Comparison of ENCODE assay signal across 16 mouse cellular contexts in genomic region chr13:107718973-107719620, GRCm38 (mm10).
DNase-seq lines count a peak whose midpoint lies in the region; ATAC-seq lines count a peak whose summit lies in the region.
"Had no signal": no experiment of that assay in that cellular context is flagged by ENCODE, and none has a peak within 500 bp of the region (broad histone marks: within the 10 kb centered on the region; RNA-seq: fewer than 3 reads in every experiment).

No protein-coding gene starts in this region.

- no peaks in the 10 kb centered on the region for H3K36me3 ChIP-seq in forebrain, embryonic 14.5 days (ENCODE audit: control insufficient read depth, insufficient read depth, low read length)
- no peaks in the 10 kb centered on the region for H3K36me3 ChIP-seq in forebrain, embryonic 11.5 days (ENCODE audit: control insufficient read depth, insufficient read depth, low read length)
- H3K36me3 ChIP-seq in hindbrain, embryonic 11.5 days (ENCODE audit: control insufficient read depth, insufficient read depth, low read length) = no peaks in the 10 kb centered on the region
- H3K36me3 ChIP-seq in midbrain, embryonic 15.5 days (replicated peaks) = no peaks in the 10 kb centered on the region
- H3K36me3 ChIP-seq: limb, embryonic 13.5 days had no signal

- intact Hi-C loops in gastrocnemius, postnatal 14 days (cut with DNase I; ENCODE audit: low total_unique reads) = no loop called here

- no peaks in the 10 kb centered on the region for H3K9me3 ChIP-seq in forebrain, embryonic 14.5 days (replicated peaks; ENCODE audit: control insufficient read depth, low read length)
- no peaks in the 10 kb centered on the region for H3K9me3 ChIP-seq in forebrain, embryonic 11.5 days (ENCODE audit: control insufficient read depth, low read length)
- no peaks in the 10 kb centered on the region for H3K9me3 ChIP-seq in hindbrain, embryonic 11.5 days (ENCODE audit: control insufficient read depth, low read length)
- H3K9me3 ChIP-seq in midbrain, embryonic 15.5 days = no peaks in the 10 kb centered on the region
- H3K9me3 ChIP-seq: limb, embryonic 13.5 days had no signal

- ATAC-seq in forebrain, embryonic 14.5 days = peak; percentile 67
- no peak for ATAC-seq in forebrain, embryonic 11.5 days (replicated peaks; ENCODE audit: low FRiP score)
- peak; percentile 57 for ATAC-seq in hindbrain, embryonic 11.5 days (ENCODE audit: low FRiP score)
- ATAC-seq in midbrain, embryonic 15.5 days (replicated peaks) = peak; percentile 51
- ATAC-seq: liver, postnatal 0 days had no signal

- 45% methylated on average over 14 of the region's 14 CpGs for WGBS in forebrain, embryonic 14.5 days
- 49% methylated on average over 14 of the region's 14 CpGs for WGBS in forebrain, embryonic 11.5 days
- WGBS in hindbrain, embryonic 11.5 days = 43% methylated on average over 14 of the region's 14 CpGs
- 31% methylated on average over 14 of the region's 14 CpGs for WGBS in midbrain, embryonic 15.5 days

- H3K9ac ChIP-seq in forebrain, embryonic 14.5 days (ENCODE audit: low read length) = no peak overlapping the region
- no peak overlapping the region for H3K9ac ChIP-seq in forebrain, embryonic 11.5 days (ENCODE audit: low read length)
- H3K9ac ChIP-seq in hindbrain, embryonic 11.5 days (ENCODE audit: low read depth, low read length) = no peak overlapping the region
- no peak overlapping the region for H3K9ac ChIP-seq in midbrain, embryonic 15.5 days
- H3K9ac ChIP-seq: limb, embryonic 13.5 days; liver, postnatal 0 days had no signal

- H3K27ac ChIP-seq in forebrain, embryonic 14.5 days (ENCODE audit: low read depth, low read length) = no peak overlapping the region
- H3K27ac ChIP-seq in forebrain, embryonic 11.5 days (ENCODE audit: low read depth, low read length) = no peak overlapping the region
- no peak overlapping the region for H3K27ac ChIP-seq in hindbrain, embryonic 11.5 days (ENCODE audit: low read depth, low read length)
- no peak overlapping the region; the same call in 1 of the 2 replicates for H3K27ac ChIP-seq in midbrain, embryonic 15.5 days
- H3K27ac ChIP-seq: heart, adult 2 months; kidney, postnatal 0 days; limb, embryonic 13.5 days had no signal

- H3K4me3 ChIP-seq in forebrain, embryonic 14.5 days (ENCODE audit: low read depth, low read length) = no peak overlapping the region
- no peak overlapping the region for H3K4me3 ChIP-seq in forebrain, embryonic 11.5 days (ENCODE audit: low read depth, low read length)
- no peak overlapping the region for H3K4me3 ChIP-seq in hindbrain, embryonic 11.5 days (ENCODE audit: low read depth, low read length)
- H3K4me3 ChIP-seq in midbrain, embryonic 15.5 days = no peak overlapping the region
- H3K4me3 ChIP-seq: heart, adult 2 months; limb, embryonic 13.5 days; megakaryocyte, embryonic 14.5 days had no signal

- peak; percentile 57 for DNase-seq in forebrain, embryonic 14.5 days (ENCODE audit: low spot score)
- no peak for DNase-seq in forebrain, embryonic 11.5 days (ENCODE audit: low spot score)
- DNase-seq in embryo, embryonic 10 days (ENCODE audit: low spot score) = peak; percentile 29
- peak; percentile 26 for DNase-seq in hindbrain, embryonic 11.5 days (ENCODE audit: low spot score)
- no peak for DNase-seq in cerebellum, adult 9-11 months
- no peak for DNase-seq in gastrocnemius, postnatal 14 days
- no peak for DNase-seq in cerebellum, postnatal 4 days (ENCODE audit: low spot score in 2 of 2)
- DNase-seq: adrenal gland, adult 8-10 months; heart, adult 2 months; heart, postnatal 4 days; liver, postnatal 0 days; spleen, adult 18-20 months had no signal

- H3K27me3 ChIP-seq in forebrain, embryonic 14.5 days (replicated peaks; ENCODE audit: control insufficient read depth, insufficient read depth, low read length) = no peaks in the 10 kb centered on the region
- H3K27me3 ChIP-seq in forebrain, embryonic 11.5 days (ENCODE audit: control insufficient read depth, insufficient read depth, low read length) = no peaks in the 10 kb centered on the region
- H3K27me3 ChIP-seq in hindbrain, embryonic 11.5 days (ENCODE audit: control insufficient read depth, insufficient read depth, low read length) = no peaks in the 10 kb centered on the region
- no peaks in the 10 kb centered on the region for H3K27me3 ChIP-seq in midbrain, embryonic 15.5 days (replicated peaks)
- H3K27me3 ChIP-seq: limb, embryonic 13.5 days had no signal

- no peak overlapping the region for H3K4me2 ChIP-seq in forebrain, embryonic 14.5 days (ENCODE audit: low read length)
- no peak overlapping the region for H3K4me2 ChIP-seq in forebrain, embryonic 11.5 days (ENCODE audit: low read depth, low read length, severe bottlenecking)
- no peak overlapping the region for H3K4me2 ChIP-seq in hindbrain, embryonic 11.5 days (replicated peaks; ENCODE audit: low read depth, low read length)
- no peak overlapping the region for H3K4me2 ChIP-seq in midbrain, embryonic 15.5 days
- H3K4me2 ChIP-seq: limb, embryonic 13.5 days had no signal

- no peaks in the 10 kb centered on the region for H3K4me1 ChIP-seq in forebrain, embryonic 14.5 days (ENCODE audit: control insufficient read depth, insufficient read depth, low read length)
- H3K4me1 ChIP-seq in forebrain, embryonic 11.5 days (replicated peaks; ENCODE audit: control insufficient read depth, insufficient read depth, low read length) = peaks cover 3% of the 10 kb centered on the region; the same call in 1 of the 2 replicates
- H3K4me1 ChIP-seq in hindbrain, embryonic 11.5 days (replicated peaks; ENCODE audit: control insufficient read depth, insufficient read depth, low read length) = 0 out of 2 replicates have a peak, but pooled peaks cover 2% of the 10 kb centered on the region
- H3K4me1 ChIP-seq in midbrain, embryonic 15.5 days = peaks cover 9% of the 10 kb centered on the region; the same call in 1 of the 2 replicates
- H3K4me1 ChIP-seq: limb, embryonic 13.5 days had no signal

Comparison
In these comparisons a context has a peak if more than half of its experiments do, and no peak if none do; other contexts are left out.
1. DNase-seq: peak in forebrain, embryonic 14.5 days (single experiment), embryo, embryonic 10 days (single experiment) and hindbrain, embryonic 11.5 days (single experiment); none in forebrain, embryonic 11.5 days (single experiment), cerebellum, adult 9-11 months (single experiment), gastrocnemius, postnatal 14 days (single experiment) and cerebellum, postnatal 4 days (0 of 2).